Mouse (Mus musculus): ENCODE results near the gene Rai14.

GRCm38 (mm10) chr15:10758808-10759207 lies 44.4 kb upstream of the Rai14 start:
- no peak for TF ChIP-seq CTCF (IDR thresholded peaks at IDR 0.05; ENCODE audit: borderline replicate concordance, control insufficient read depth, extremely low read depth, insufficient read depth, low read length, poor library complexity)
- no peak for TF ChIP-seq POLR2A (IDR thresholded peaks at IDR 0.05; ENCODE audit: control insufficient read depth, extremely low read depth, insufficient read depth, low read length, poor library complexity)

Measured in thymus, adult 2 months (tissue).